Mouse (Mus musculus): ENCODE results near the gene Sdf4. TPM values are rescaled to one million over a fixed set of nuclear protein-coding genes. Genes with fewer than 3 reads are reported as not detected.

Sdf4 gene
- 138 and 140 TPM in 2 replicates for polyA plus RNA-seq (2016; fragmentation: Nextera tagmentation; extraction: Ambion mirVana)

DNA sequence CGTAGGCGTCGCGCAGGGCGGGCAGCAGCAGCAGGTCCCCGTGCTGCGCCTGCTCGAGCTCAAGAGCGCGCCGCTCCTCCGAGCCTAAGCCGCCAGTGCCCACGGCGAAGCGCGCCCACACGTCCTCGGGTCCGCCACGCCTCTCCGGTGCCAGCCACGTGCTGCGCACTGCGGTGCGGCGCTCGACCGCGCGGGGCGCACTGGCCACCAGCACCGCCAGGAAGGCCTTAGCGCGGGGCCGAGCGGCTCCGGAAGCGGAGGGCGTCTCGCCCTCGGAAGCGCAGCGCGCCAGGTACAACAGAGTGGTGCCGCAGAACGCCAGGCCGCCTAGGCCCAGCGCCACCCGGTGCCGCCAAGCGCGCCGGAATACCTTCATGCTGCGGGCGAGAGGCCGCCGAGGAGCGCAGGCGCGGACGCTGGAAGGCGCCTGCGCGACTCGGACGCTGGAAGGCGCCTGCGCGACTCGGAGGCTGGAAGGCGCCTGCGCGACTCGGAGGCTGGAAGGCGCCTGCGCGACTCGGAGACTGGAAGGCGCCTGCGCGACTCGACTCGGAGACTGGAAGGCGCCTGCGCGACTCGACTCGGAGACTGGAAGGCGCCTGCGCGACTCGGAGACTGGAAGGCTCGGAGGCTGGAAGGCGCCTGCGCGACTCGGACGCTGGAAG lies at the start of gene Sdf4, which contains the start of gene B3galt6:
Gene Sdf4 (plus strand): TSS at position 632 of the 665 bp plus-strand sequence.
Gene B3galt6 (minus strand): TSS at position 409 of the 665 bp plus-strand sequence.
- WGBS = under 1% methylated on average over 96 of the region's 99 CpGs
- Histone ChIP-seq H3K27ac (ENCODE audit: poor library complexity, severe bottlenecking) (peak within 1 kb of the TSS; percentile 93), H3K4me1 (replicated peaks) (peaks cover 28% of the 10 kb centered on the region), H3K9ac (peak within 1 kb of the TSS; percentile 83), H3K27me3 (replicated peaks) (no peaks in the 10 kb centered on the region), H3K4me2 (peak within 1 kb of the TSS; percentile 97), H3K36me3 (peaks cover 26% of the 10 kb centered on the region), H3K9me3 (replicated peaks) (no peaks in the 10 kb centered on the region), H3K4me3 (peak within 1 kb of the TSS; percentile 82)
- peak; percentile 89 for ATAC-seq (ENCODE audit: insufficient number of reproducible peaks, low FRiP score)

DNA sequence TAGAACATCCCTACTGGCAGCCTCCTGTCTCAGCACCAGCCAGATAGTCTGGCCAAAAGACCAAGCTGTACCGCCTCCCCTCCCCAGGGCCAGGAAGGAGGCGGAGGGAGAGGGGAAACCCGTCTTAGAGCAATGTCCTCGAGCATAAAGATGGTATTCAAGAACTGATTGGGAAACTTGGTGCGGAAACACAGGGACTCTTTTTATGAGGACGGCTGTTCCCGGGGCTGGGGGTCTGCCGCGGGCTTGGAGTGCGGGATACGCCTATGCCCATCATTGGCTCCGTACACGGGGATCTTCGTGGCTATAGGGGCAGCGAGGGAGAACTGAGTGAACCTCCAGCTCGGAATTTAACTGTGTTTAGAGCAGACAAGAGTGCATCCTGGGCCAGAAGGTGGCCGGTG lies 49.6 kb upstream of the Sdf4 start:
- no peaks in the 10 kb centered on the region for H3K9me3 ChIP-seq (replicated peaks)
- peak; percentile 17 for ATAC-seq (ENCODE audit: insufficient number of reproducible peaks, low FRiP score)
- H3K4me2 ChIP-seq = peak overlapping the region; percentile 98
- peaks cover 3% of the 10 kb centered on the region; the same call in 1 of the 2 replicates for H3K27me3 ChIP-seq (replicated peaks)
- peak overlapping the region; percentile 79 for H3K9ac ChIP-seq
- peak overlapping the region; percentile 83 for H3K4me3 ChIP-seq
- WGBS = under 1% methylated on average over 17 of the region's 17 CpGs
- H3K4me1 ChIP-seq (replicated peaks) = peaks cover 17% of the 10 kb centered on the region
- H3K36me3 ChIP-seq = peaks cover 12% of the 10 kb centered on the region
- peak overlapping the region; percentile 79 for H3K27ac ChIP-seq (ENCODE audit: poor library complexity, severe bottlenecking)

DNA sequence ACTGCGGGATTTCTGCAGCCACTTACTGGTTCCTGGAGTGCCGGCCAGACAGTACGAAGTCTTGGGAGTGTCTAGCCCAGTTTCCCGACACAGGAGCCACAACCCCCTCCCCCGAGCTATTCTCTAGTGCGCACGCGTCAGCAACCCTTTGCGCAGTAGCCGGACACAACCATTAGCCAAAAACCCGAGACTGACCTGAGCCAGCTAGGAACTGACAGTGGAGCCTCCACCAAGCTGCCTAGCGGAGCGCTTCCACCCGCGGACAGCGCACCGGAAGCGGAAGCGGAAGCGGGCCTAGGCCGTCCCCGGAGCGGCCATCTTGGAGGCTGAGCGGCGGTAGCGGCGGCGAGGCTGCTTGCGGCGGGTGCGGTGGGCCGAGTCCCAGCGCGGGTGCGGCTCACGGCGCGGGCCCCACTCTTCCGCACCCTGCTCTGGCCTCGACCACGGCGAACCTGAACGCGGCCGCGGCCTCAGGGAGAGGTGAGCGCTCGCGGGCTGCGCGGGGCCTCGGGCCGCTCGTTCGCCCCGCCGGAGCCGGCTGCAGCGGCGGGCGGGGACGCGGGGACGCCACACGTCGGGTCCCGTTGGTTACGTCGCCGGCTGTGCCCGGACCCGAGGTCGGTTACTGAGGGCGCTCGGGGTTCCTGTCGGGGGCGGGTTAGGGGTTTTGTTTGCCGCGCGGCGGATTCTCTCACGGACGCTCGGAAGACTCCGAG lies 49.0 kb upstream of the Sdf4 start, which contains the start of gene Ube2j2:
Gene Ube2j2 (plus strand): TSS at position 298 of the 716 bp plus-strand sequence.
- Histone ChIP-seq H3K9me3 (replicated peaks) (no peaks in the 10 kb centered on the region), H3K27me3 (replicated peaks) (peaks cover 3% of the 10 kb centered on the region; the same call in 1 of the 2 replicates), H3K4me2 (peak within 1 kb of the TSS; percentile 98), H3K9ac (peak within 1 kb of the TSS; percentile 93), H3K4me1 (replicated peaks) (peaks cover 17% of the 10 kb centered on the region), H3K4me3 (peak within 1 kb of the TSS; percentile 83), H3K27ac (ENCODE audit: poor library complexity, severe bottlenecking) (peak within 1 kb of the TSS; percentile 79), H3K36me3 (peaks cover 18% of the 10 kb centered on the region)
- peak; percentile 99 for ATAC-seq (ENCODE audit: insufficient number of reproducible peaks, low FRiP score)
- under 1% methylated on average over 79 of the region's 85 CpGs for WGBS

DNA sequence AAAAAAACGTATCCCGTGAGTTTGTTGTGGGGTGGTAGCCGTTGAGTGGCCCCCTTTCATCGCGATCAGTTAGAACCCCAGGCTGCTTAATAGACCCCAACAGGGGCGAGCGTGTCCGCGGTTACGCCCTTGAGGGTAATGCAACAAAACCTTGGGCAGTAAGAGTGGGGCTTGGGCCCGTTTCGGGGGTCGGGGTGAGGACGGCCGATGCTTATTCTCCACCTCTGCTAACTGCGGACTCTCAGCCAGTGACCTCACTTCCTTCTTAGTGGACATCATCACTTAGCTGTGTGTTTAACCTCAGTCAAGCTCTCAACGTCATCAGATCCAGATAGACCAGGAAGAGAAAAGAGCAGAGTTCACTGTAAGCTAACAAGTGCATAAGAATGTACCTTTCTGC lies 48.4 kb upstream of the Sdf4 start:
- ATAC-seq (ENCODE audit: insufficient number of reproducible peaks, low FRiP score) = no peak
- Histone ChIP-seq H3K9me3 (replicated peaks) (no peaks in the 10 kb centered on the region), H3K4me1 (replicated peaks) (peaks cover 17% of the 10 kb centered on the region), H3K4me3 (peak overlapping the region; percentile 83), H3K36me3 (peaks cover 24% of the 10 kb centered on the region), H3K27me3 (replicated peaks) (no peaks in the 10 kb centered on the region; the same call in 1 of the 2 replicates), H3K4me2 (peak overlapping the region; percentile 98), H3K9ac (peak overlapping the region; percentile 93), H3K27ac (ENCODE audit: poor library complexity, severe bottlenecking) (peak overlapping the region; percentile 46)
- WGBS = 1% methylated on average over 17 of the region's 17 CpGs

DNA sequence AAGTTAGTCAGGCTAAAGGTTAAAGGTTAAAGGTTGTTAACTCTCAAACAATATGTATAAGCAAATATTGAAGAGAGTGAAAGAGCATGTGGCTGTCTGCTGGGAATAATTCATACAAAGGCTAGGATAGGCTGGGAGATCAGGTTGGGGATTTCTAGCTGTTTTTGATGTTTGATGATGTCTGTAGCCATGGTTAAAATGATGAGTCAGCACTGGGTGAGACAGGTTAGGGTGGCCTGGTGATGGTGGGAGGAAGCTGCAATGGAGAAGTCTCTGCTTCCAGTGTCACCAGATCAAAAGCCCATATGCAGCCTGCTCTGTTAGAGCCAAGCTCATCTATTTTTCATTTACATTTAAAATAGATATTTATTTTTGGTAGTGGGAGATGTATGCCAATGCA lies 45.6 kb upstream of the Sdf4 start:
- ATAC-seq (ENCODE audit: insufficient number of reproducible peaks, low FRiP score) = no peak
- Histone ChIP-seq H3K4me3 (no peak overlapping the region), H3K9ac (no peak overlapping the region), H3K27me3 (replicated peaks) (no peaks in the 10 kb centered on the region), H3K27ac (ENCODE audit: poor library complexity, severe bottlenecking) (no peak overlapping the region), H3K4me2 (no peak overlapping the region), H3K4me1 (replicated peaks) (peaks cover 17% of the 10 kb centered on the region), H3K9me3 (replicated peaks) (no peaks in the 10 kb centered on the region), H3K36me3 (peaks cover 52% of the 10 kb centered on the region)

GRCm38 (mm10) chr4:155955491-155955890 lies 37.2 kb upstream of the Sdf4 start:
- no peaks in the 10 kb centered on the region for H3K4me1 ChIP-seq (replicated peaks)
- no peak overlapping the region for H3K4me2 ChIP-seq
- no peak for ATAC-seq (ENCODE audit: insufficient number of reproducible peaks, low FRiP score)
- H3K27me3 ChIP-seq (replicated peaks) = no peaks in the 10 kb centered on the region
- H3K36me3 ChIP-seq = peaks cover 75% of the 10 kb centered on the region
- H3K27ac ChIP-seq (ENCODE audit: poor library complexity, severe bottlenecking) = no peak overlapping the region
- H3K9me3 ChIP-seq (replicated peaks) = no peaks in the 10 kb centered on the region
- WGBS = 95% methylated on average over 6 of the region's 6 CpGs
- no peak overlapping the region for H3K9ac ChIP-seq
- H3K4me3 ChIP-seq = no peak overlapping the region

- Histone ChIP-seq H3K4me2 (no peak overlapping the region), H3K27me3 (replicated peaks) (no peaks in the 10 kb centered on the region), H3K4me1 (replicated peaks) (peaks cover 24% of the 10 kb centered on the region), H3K9ac (no peak overlapping the region), H3K9me3 (replicated peaks) (no peaks in the 10 kb centered on the region), H3K4me3 (no peak overlapping the region), H3K36me3 (peaks cover 50% of the 10 kb centered on the region), H3K27ac (ENCODE audit: poor library complexity, severe bottlenecking) (no peak overlapping the region)
- peak; percentile 19; the same call in 1 of the 2 replicates for ATAC-seq (ENCODE audit: insufficient number of reproducible peaks, low FRiP score)
- 6% methylated on average over 5 of the region's 5 CpGs for WGBS
These were observed 33.4 kb upstream of the Sdf4 start for GRCm38 (mm10) chr4:155959275-155959674.

DNA sequence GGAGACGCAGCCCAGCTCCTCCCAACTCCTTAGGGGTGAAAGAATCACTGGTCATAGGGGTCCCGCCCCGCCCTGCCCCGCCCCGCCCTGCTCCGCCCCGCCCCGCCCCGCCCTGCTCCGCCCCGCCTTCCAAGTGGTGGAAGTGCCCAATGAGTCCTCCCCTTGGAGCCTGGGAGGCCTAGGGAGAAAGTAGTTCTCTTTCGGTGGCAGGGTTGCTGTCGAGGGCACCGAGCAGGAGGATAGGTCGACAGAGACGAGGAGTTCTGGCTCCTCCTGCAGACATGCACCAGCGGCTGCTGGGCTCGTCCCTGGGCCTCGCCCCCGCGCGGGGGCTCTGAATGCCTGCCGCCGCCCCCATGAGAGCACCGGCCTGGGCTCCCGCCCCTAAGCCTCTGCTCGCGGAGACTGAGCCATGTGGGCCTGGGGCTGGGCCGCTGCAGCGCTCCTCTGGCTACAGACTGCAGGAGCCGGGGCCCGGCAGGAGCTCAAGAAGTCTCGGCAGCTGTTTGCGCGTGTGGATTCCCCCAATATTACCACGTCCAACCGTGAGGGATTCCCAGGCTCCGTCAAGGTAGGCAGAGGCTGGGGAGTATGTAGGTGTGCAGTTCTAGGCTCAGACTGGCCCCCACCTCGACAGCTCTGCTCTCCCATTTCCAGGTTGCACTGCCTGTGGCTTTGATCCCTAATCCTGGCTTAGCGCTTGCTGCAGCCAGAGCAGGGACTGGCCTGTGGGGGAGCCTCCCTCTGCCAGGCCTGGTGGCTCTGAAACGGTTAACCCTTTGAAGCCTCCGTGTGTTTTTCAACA lies 30.3 kb upstream of the Sdf4 start, which contains the start of gene C1qtnf12:
Gene C1qtnf12 (plus strand): TSS at position 152 of the 805 bp plus-strand sequence.
- Histone ChIP-seq H3K36me3 (peaks cover 44% of the 10 kb centered on the region), H3K4me3 (peak within 1 kb of the TSS; percentile 60), H3K27ac (ENCODE audit: poor library complexity, severe bottlenecking) (0 out of 2 replicates have a peak within 1 kb of the TSS, but pooled peaks have one; percentile 3), H3K9ac (peak within 1 kb of the TSS; percentile 79), H3K4me1 (replicated peaks) (peaks cover 24% of the 10 kb centered on the region), H3K27me3 (replicated peaks) (no peaks in the 10 kb centered on the region), H3K4me2 (peak within 1 kb of the TSS; percentile 93), H3K9me3 (replicated peaks) (no peaks in the 10 kb centered on the region)
- WGBS = 2% methylated on average over 40 of the region's 42 CpGs
- ATAC-seq (ENCODE audit: insufficient number of reproducible peaks, low FRiP score) = peak; percentile 85

DNA sequence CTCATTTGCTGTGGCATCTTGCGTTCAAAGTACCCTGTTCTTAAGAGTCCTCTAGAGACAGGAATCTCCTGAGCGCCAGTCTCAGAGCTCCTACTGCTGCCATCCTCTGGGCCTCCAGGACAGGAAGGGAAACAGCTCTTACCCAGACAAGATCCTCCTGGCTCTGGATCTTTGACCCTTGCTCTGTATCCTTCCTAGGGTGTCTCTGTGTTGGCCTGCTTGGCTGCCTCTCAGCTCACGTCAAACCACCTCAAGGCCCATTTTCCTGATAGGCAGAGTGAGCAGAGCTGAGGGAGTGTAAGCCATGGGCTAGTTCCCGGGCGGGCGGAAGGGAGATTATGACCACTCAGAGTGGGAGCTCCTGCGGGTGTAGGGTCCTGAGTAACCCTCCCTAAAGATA lies 29.6 kb upstream of the Sdf4 start:
- WGBS = 47% methylated on average over 7 of the region's 7 CpGs
- H3K9me3 ChIP-seq (replicated peaks) = no peaks in the 10 kb centered on the region
- peak overlapping the region; percentile 93 for H3K4me2 ChIP-seq
- no peaks in the 10 kb centered on the region for H3K27me3 ChIP-seq (replicated peaks)
- peaks cover 24% of the 10 kb centered on the region for H3K4me1 ChIP-seq (replicated peaks)
- peak overlapping the region; percentile 60 for H3K4me3 ChIP-seq
- H3K9ac ChIP-seq = peak overlapping the region; percentile 79
- no peak overlapping the region for H3K27ac ChIP-seq (ENCODE audit: poor library complexity, severe bottlenecking)
- no peak for ATAC-seq (ENCODE audit: insufficient number of reproducible peaks, low FRiP score)
- H3K36me3 ChIP-seq = peaks cover 37% of the 10 kb centered on the region

DNA sequence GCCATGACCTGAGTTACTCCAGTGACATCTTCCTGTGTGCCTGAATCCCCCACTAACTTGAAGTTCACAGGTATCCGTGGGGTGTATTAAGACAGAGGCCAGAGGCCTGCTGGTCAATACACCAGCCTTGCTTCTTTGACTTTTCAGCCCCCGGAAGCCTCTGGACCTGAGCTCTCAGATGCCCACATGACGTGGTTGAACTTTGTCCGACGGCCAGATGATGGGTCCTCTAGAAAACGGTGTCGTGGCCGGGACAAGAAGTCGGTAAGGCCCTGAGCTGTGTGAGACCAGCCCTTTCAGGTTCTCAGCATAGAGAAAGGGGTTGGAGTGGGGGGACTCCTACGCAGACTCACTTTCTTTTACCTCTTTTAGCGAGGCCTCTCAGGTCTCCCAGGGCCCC lies 28.3 kb upstream of the Sdf4 start:
- H3K4me1 ChIP-seq (replicated peaks) = peaks cover 24% of the 10 kb centered on the region
- no peak overlapping the region for H3K27ac ChIP-seq (ENCODE audit: poor library complexity, severe bottlenecking)
- 89% methylated on average over 11 of the region's 11 CpGs for WGBS
- H3K27me3 ChIP-seq (replicated peaks) = no peaks in the 10 kb centered on the region
- ATAC-seq (ENCODE audit: insufficient number of reproducible peaks, low FRiP score) = no peak
- H3K4me3 ChIP-seq = no peak overlapping the region
- H3K36me3 ChIP-seq = peaks cover 31% of the 10 kb centered on the region
- H3K9ac ChIP-seq = no peak overlapping the region; the same call in 1 of the 2 replicates
- H3K9me3 ChIP-seq (replicated peaks) = no peaks in the 10 kb centered on the region
- no peak overlapping the region for H3K4me2 ChIP-seq

Measured in heart, embryonic 12.5 days (tissue).